Mouse (Mus musculus) kidney, adult 2 months (tissue): Measurements from ENCODE around the gene Scn1b. TPM values are rescaled to one million over a fixed set of nuclear protein-coding genes. Genes with fewer than 3 reads are reported as not detected.

Experiments used
- DNase-seq: peaks from one replicate; pipeline ENCODE4 v3.0.0; 2021
- H3K27ac ChIP-seq: fragments of 200-500 bp; 2 replicates; pipeline ENCODE4 v1.5.1; 2012; ENCODE audit warnings: low read depth, low read length, control low read depth, inconsistent platforms; ENCODE audit not compliant: insufficient read depth
- H3K27me3 ChIP-seq: fragments of 200-500 bp; replicated peaks from 2 replicates; pipeline ENCODE4 v1.6.1; 2012; ENCODE audit warnings: mild to moderate bottlenecking, moderate library complexity, low read length, inconsistent platforms; ENCODE audit not compliant: control insufficient read depth, insufficient read depth
- H3K36me3 ChIP-seq: fragments of 200-500 bp; 2 replicates; pipeline ENCODE4 v1.6.1; 2012; ENCODE audit warnings: mild to moderate bottlenecking, moderate library complexity, low read length, inconsistent platforms; ENCODE audit not compliant: control insufficient read depth, insufficient read depth
- H3K4me1 ChIP-seq: fragments of 200-500 bp; 2 replicates; pipeline ENCODE4 v1.6.1; 2011; ENCODE audit warnings: low read length; ENCODE audit not compliant: control insufficient read depth, insufficient read depth
- H3K4me3 ChIP-seq: fragments of 200-500 bp; 2 replicates; pipeline ENCODE4 v1.5.1; 2011; ENCODE audit warnings: mild to moderate bottlenecking, low read depth, low read length, control low read depth; ENCODE audit not compliant: insufficient read depth
- CTCF ChIP-seq: fragments of 200-500 bp; conservative IDR thresholded peaks from 2 replicates; pipeline ENCODE4 v1.5.1; 2011; ENCODE audit warnings: low read depth, mild to moderate bottlenecking, control low read depth, low read length, moderate library complexity, mixed read lengths; ENCODE audit not compliant: insufficient read depth, insufficient read length
- POLR2A ChIP-seq: fragments of 200-500 bp; IDR thresholded peaks from one replicate; pipeline ENCODE4 v1.6.1; 2011; ENCODE audit warnings: low read depth, low read length, control low read depth
- WGBS: fragments of 180-500 bp; shearing (Covaris S2); methylation state at CpG from one replicate; pipeline ENCODE4 v1.1.7; 2018; 5-methylcytosine and 5-hydroxymethylcytosine counted together
- polyA plus RNA-seq: library from polyadenylated mRNA; depleted of rRNA; stranded (reverse); fragments of >200 nt; gene quantifications from 2 replicates; pipeline ENCODE4 v1.2.3, GENCODE M21; 2012; rRNA removed

Scn1b gene
- polyA plus RNA-seq, 1 experiment: 27.9 TPM

DNA sequence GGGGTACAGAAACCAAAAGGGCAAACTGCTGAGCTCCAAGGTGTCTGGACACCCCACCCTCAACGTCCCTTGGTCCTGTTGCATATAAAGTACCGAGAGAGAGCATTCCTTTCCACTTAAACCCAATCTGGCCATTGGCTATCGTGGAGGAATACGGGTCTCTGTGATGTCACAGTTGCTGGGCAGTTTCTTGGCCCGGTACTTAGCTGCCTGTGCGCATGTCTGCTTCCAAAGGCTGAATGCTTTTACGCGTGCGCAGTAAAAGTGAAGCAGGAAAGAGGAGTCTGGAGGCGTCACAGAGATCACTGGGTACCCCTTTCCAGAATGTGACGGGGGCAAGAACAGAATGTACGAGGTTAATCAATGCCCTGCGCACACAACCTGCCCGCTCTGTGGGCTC lies 57.3 kb downstream of the Scn1b start:
- H3K27ac ChIP-seq: no peak overlapping the region
- 79% methylated on average over 14 of the region's 14 CpGs for WGBS
- H3K36me3 ChIP-seq: no peaks in the 10 kb centered on the region
- H3K4me3 ChIP-seq: no peak overlapping the region
- H3K4me1 ChIP-seq: no peaks in the 10 kb centered on the region
- no peak for DNase-seq
- TF ChIP-seq CTCF (no peak), POLR2A (no peak)
- no peaks in the 10 kb centered on the region for H3K27me3 ChIP-seq

DNA sequence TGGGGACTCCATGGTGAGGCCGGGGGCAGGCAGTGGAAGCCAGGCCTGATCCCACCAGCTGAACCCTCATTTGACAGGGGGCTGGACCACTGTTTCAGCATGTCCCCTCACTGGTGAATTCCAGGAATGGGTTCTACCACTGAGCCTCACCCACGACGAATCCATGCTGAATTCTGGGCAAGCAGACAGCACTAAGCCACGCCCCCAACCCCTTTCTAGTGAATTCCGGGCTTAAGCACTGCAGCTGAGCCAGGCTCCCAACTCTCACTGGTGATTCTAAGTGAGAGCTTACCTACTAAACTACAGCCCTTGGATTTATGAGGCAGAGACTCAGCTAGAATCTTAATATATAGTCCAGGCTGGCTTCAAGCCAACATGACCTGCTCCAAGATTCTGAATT lies 59.0 kb downstream of the Scn1b start:
- Histone ChIP-seq H3K36me3 (no peaks in the 10 kb centered on the region), H3K4me3 (no peak overlapping the region), H3K4me1 (no peaks in the 10 kb centered on the region), H3K27me3 (no peaks in the 10 kb centered on the region), H3K27ac (no peak overlapping the region)
- WGBS: 40% methylated on average over 5 of the region's 5 CpGs
- TF ChIP-seq POLR2A: no peak
- TF ChIP-seq CTCF: no peak
- no peak for DNase-seq

Other genes starting within 250 kb of the Scn1b start
- 0.42 and 11.2 TPM in 2 replicates for gene Cd22, start 246.7 kb downstream of the Scn1b start, polyA plus RNA-seq
- gene Mag, start 212.1 kb downstream of the Scn1b start, polyA plus RNA-seq: 0.71 and 0.94 TPM in 2 replicates
- 1.1 TPM in 1 of 2 replicates, not detected in the other for gene Hamp2, start 202.3 kb downstream of the Scn1b start, polyA plus RNA-seq
- not detected in 2 replicates for gene Hamp, start 183.0 kb downstream of the Scn1b start, polyA plus RNA-seq
- 118 and 124 TPM in 2 replicates for gene Usf2, start 170.2 kb downstream of the Scn1b start, polyA plus RNA-seq
- 60.7 and 70.2 TPM in 2 replicates for gene Lsr, start 153.5 kb downstream of the Scn1b start, polyA plus RNA-seq
- 9.1 and 12.7 TPM in 2 replicates for gene Fam187b, start 153.2 kb downstream of the Scn1b start, polyA plus RNA-seq
- gene Fxyd5, start 84.5 kb downstream of the Scn1b start, polyA plus RNA-seq: 37.2 and 54.2 TPM in 2 replicates
- gene Fxyd7, start 75.5 kb downstream of the Scn1b start, polyA plus RNA-seq: 1.8 and 2.2 TPM in 2 replicates
- 107 and 119 TPM in 2 replicates for gene Fxyd1, start 69.8 kb downstream of the Scn1b start, polyA plus RNA-seq
- gene Lgi4, start 67.7 kb downstream of the Scn1b start, polyA plus RNA-seq: 0.99 and 2.2 TPM in 2 replicates
- 4.8 and 5.1 TPM in 2 replicates for gene Fxyd3, start 50.3 kb downstream of the Scn1b start, polyA plus RNA-seq
- gene Hpn, start 11.7 kb downstream of the Scn1b start, polyA plus RNA-seq: 626 and 739 TPM in 2 replicates
- gene Gramd1a, start 28.9 kb upstream of the Scn1b start, polyA plus RNA-seq: 53.8 and 57.1 TPM in 2 replicates
- not detected in 2 replicates for gene Scgb2b2, start 163.5 kb upstream of the Scn1b start, polyA plus RNA-seq
- not detected in 2 replicates for gene Scgb1b2, start 164.8 kb upstream of the Scn1b start, polyA plus RNA-seq
- gene Scgb2b3, start 235.1 kb upstream of the Scn1b start, polyA plus RNA-seq: not detected in 2 replicates
- gene Scgb1b3, start 248.6 kb upstream of the Scn1b start, polyA plus RNA-seq: not detected in 2 replicates